Mouse (Mus musculus) common myeloid progenitor, adult 5-6 weeks (primary cell): ENCODE results near the gene Adgrl3. TPM values are rescaled to one million over a fixed set of nuclear protein-coding genes. Genes with fewer than 3 reads are reported as not detected.

ENCODE experiments used
- ATAC-seq: replicated peaks from 2 replicates; pipeline ENCODE4 v1.8.0; 2016; ENCODE audit warnings: low read depth, mild to moderate bottlenecking, moderate TSS enrichment, inconsistent platforms; ENCODE audit not compliant: poor library complexity, severe bottlenecking
- total RNA-seq: library from RNA; stranded (forward); fragments of 200-1000, 187-1606 nt; gene quantifications from 2 replicates; pipeline ENCODE4 v1.2.3, GENCODE M21; 2017

The Adgrl3 gene
- total RNA-seq, 1 experiment from 2014 or later = not detected

DNA sequence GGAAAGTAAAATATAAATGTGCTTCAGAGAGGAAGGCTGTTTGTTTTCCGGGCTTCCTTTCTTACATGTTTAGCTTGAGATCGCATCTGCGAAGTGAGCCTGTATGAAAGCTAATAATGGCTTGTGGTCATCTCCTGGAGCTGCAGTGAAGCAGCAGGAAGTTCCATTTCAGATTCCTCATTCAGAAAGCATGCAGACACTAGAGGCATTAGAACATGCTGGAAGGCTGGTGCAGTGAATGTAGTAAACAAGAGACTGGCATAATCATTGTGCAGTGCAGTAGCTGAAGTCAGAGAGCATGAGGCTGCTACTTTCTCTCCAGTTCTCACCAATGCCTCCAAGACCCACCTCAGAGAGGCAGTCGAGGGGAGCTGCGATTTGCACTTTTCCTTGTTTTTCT, 601.2 kb downstream of the Adgrl3 start:
- no peak for ATAC-seq

DNA sequence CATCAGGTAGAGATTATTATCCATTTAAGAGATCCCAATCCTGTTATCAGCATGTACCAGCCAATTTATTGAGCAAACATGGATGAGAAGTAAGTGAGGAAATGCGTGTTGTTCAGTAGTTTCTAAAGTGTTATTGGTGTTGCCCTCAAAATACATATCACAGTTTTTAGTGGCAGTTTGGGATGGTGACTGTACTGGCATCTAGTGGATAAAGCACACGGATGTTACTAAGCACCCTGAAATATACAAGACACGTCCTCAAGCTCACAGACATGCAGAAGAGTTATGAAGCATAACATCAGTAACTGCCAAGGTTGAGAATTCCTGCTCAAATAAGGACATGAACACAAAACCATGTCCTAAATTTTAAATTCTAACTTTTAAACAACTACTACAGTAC, 601.8 kb downstream of the Adgrl3 start:
- no peak for ATAC-seq

DNA sequence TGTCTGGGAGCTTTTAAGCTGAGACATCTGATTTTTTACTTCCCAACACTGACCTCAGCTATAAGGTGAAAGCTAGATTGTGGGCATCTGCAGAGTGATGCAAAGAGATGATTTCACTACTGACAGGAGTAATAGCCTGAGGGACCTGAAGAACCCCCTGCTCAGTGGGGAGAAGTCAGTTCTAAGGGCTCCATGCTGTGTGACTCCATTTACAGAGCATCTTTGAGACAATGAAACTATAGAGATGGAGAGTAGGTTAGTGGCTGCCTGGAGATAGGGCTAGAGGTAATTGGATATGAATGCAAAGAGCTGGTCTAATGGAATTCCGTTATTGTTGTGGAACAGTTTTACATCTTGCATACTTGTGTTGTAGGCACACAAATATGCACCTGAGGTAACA, 603.9 kb downstream of the Adgrl3 start:
- no peak for ATAC-seq

DNA sequence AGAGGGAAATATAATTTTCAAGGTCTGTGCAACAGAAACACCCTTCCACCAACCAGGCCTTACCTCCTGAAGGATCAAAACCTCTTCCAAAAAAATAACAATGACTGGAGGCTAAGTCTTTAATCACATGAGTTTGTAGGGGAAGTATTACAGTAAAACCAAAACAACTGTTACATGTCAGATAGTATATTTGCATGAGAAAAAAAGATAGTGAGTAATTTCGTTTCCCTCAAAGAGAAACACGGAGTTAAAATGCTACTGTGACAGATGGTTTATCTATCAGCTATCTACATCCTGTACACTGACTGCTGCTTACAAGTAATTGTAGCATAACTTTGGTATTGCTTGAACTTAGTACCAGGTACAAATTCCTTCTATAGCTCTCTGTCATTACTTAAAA, 616.2 kb downstream of the Adgrl3 start:
- ATAC-seq = no peak

DNA sequence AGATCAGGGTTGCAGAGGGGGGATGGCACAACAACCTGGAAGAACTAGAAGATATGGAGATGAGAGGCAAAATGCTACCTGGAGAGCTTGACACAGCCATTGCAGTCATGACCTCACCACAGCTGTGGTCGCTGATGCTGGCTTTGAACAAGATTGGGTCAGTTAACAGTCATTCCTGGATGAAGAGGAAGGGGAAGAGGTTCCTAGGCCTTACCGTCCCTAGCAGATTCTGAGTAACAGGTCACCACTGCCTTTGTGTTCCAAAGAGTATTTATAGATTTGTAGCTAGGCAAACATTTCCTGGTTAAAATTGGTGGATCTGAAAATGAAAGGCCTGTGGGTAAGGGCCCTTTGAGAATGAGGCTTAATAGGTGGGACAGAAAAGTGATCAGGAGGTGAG, 618.5 kb downstream of the Adgrl3 start:
- no peak for ATAC-seq

DNA sequence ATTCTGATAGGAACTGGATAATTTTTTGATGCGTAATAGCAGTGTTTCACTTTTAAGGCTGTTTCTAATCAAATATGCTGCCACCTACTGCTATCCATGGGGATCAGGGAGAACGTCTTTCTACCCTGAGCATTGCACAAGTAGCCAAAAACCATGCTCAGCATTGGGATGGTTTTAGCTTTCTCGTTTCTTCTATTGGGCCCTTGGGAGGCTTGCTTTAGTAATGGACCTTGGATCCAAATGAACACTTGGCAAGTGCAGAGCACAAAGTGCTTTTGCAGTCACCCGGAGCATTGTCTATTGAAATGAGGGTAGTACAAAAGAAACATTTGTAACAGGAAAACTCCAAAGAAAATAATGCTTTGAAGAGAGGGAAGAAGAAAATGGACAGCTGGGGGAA, 620.2 kb downstream of the Adgrl3 start:
- no peak for ATAC-seq

DNA sequence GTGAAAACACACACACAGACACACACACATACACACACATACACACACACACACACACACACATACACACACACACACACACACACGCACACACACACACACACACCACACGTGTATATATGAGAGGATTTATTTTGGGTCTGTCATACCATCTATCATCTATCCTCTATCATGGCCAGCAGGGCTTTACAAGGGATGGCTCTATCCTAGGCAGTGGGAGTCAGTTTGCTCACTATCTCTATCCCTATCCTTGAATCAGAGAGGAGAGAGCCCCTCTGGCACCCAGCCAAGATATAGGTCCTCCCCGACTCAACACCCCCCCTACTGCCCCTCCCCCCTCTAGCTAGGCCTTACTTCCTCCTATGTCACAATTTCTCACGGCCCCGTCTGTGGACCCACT, 625.6 kb downstream of the Adgrl3 start:
- ATAC-seq = no peak

DNA sequence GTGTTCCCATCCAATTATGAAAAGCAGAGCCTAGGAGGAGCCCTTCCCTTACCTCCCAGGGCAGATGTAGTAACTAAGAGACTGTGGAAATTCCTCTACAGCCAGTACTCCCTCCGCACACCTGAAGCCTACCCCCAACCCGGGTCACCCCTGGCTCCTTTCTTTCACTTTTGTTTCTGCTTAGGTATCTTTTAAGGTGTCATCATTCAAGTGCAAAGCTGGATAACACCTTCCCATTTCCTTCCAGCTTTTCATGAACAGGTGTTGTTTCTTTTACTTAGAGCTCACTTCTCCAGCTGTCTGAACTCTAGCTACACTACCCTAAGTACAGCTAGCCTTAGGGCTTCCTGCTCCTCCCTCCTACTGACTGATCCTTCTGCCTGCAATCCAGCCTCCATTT, 634.0 kb downstream of the Adgrl3 start:
- no peak for ATAC-seq

DNA sequence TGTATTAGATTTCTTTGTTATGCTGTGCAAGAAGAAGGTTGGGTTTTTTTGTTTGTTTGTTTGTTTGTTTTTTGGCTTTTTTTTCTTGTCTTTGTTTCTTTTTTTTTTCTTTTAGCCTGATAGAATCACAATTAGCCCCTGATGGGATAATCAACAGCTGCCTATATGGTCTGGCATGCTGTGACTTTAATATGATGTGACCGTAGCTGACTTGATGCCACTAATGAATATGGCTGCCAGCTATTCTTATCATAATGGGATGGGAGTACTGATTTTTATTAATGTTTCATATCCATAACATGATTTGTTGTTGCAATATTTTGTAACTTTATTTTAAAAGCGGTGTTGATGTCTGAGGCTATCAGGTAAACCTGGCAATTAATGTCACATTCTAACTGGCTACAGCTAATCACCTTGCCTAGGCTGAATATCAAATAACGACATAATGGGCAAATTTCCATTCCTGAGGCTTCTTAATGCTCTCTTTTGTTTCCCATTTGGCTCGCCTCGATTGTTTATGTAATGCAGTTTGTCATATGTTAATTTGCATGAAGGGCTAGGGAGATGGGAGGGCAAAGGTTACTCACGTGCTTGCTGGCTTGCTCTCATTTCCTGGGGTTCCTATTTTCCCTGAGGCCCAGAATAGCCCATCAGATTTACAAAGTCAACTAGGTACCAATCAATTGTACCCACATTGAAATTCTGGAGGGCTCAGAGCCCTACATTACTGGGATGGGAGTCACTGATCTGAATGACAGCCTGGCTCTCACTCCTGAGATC, 641.9 kb downstream of the Adgrl3 start:
- ATAC-seq = no peak

DNA sequence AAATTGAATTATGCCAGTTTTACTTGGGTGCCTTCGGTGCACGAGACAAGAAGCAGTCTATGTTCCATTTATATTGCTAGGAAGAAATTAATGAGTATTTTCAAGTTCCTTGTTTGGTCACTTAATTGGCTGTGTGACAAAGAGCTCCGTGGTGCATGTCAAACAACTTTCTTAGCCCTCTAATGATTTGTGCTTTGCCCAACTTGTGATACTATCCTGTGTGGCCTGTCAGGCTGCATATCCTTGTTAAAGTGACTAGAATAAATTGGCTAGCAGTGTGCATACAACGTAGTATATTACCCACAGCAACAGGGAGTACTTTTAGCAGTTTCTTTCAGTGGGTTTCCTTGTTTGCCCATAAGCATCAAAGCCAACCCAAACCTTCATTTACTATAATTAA, 651.1 kb downstream of the Adgrl3 start:
- ATAC-seq = no peak

DNA sequence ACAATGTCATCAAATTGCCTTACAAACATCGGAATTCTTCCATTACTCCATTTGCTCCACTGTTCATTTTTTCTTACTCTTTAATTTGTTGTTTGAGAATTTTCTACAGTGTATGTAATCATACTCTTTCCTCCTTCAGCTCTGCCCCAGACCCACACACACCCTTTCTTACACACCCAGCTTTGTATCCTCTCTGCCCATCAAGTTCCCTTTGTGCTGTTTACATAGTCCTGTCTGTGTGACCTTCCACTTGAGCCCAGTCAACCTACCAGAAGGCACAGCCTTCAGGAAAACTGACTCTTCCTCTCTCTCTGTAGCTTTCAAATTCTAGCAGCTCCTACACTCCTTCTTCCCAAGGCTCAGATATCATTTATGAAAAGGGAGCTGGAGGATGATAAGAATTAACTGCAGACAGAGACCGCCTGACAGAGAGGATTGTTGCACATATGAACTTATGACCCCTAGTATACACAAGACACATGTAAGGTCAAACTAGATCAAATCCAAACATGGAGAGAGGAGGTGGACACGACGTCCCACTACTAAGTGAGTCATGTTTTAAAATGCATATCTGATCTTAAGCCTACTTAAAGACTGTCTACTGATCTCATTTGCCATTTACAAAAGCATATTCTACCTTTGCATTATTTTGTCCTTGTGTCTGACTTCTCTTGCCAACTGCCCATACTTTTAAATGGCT, 654.5 kb downstream of the Adgrl3 start:
- no peak for ATAC-seq

DNA sequence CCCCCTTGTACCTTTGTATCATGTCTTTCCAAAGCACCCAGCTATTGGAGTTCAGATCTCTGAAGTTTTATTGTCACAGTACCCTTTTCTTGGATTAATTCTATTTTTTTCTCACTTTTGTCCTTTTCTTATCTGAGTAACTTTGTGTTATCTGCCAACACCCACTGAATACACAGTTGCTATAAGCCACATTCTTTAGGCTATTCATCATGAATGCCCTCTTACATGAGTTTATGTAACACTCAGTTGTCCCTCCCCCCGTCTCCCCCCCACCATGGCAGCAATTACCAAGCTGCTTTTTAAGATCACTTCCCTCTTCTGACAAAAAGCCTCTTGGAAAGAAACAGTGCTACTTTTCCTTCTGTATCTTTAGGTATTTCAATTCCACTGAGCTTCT, 655.0 kb downstream of the Adgrl3 start:
- no peak for ATAC-seq

DNA sequence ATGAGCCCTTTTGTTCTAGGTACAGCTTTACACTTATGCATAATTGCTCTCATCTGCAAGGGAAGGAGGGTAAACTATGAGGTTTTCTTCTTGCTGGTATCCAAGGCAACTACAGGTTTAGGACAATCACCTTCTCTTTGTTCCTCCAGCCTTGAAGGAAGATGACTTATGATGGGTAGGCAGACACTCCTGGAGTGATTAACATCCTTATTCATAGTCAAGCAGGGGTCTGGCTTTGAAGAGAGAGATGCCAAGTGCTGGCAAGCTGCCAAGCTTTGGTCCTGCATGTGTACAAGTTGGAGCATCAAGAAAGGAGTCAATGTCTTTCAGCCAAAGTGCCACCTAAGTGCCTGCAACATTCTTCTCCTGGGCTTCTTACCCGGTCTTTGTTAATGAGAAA, 657.0 kb downstream of the Adgrl3 start:
- no peak for ATAC-seq

DNA sequence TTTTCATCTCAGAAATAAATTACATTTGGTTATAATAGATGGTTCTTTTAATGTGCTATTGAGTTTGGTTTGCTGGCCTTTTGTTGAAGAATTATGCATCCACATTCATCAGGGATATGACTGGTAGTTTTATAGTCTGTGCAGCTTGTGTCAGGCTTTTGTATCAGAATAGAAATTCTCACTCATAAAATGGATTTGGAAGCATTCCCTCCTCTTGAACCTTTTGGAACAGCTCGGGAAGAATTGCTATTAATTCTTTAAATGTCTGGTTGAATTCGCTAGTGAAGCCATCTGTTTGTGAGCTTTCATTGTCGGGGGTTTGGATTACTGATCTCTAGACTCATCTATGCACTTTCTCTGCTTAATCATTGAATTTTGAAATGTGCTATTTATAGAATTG, 666.3 kb downstream of the Adgrl3 start:
- no peak for ATAC-seq

DNA sequence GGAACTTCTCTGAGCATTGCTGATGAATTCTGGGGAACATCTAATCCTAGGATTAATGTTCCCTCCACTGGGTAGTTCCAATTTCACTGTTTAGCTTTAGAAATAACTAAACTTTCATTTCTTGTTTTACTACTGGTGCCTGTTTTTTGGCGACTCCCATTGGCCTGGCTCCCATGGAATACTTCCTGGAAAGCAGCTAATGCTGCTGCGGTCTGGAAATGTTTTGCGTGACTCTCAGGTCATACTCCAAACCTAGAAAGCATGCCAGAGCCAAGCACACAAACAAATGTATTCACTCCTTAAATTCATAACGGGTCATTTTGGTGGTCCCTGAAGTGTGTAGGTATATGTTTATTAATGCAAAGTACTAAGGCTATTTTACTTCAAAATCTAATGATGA, 666.9 kb downstream of the Adgrl3 start:
- ATAC-seq = no peak

DNA sequence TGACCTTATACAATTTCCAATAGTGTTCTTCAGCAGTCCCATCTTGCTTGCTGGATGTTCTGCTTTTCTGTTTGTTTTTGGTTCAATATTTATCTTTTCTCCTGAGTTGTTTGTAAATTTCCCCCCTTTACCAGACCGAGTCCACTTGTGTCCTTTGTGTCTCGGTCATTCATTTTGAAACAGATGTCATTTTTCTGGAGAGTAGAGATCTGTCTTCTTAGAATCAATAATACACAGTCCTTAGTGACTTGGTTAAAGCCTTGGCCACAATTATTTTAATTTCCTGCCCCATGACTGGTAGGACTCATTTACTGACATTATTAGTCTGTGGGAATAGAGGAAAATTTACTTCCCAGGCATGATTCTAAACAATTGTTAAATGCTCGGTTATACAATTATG, 709.7 kb downstream of the Adgrl3 start:
- no peak for ATAC-seq

DNA sequence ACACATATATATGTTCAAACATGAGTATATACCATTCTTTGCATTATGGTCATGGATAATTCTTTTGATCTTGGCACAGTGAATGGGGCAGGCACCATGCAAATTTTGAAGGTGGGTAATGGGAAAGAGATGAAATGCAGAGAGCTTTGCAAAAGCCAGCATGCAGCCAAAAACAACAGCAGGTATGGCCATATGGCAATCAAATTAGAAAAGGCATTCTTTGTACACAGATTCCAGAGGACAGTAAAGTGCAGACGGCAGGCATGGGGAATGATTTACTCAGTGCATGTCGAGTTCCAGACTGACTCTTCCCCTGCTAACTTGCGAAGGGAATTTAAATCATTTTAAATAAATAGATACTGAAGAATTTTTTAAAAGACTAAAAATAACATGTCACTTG, 716.1 kb downstream of the Adgrl3 start:
- ATAC-seq = no peak

DNA sequence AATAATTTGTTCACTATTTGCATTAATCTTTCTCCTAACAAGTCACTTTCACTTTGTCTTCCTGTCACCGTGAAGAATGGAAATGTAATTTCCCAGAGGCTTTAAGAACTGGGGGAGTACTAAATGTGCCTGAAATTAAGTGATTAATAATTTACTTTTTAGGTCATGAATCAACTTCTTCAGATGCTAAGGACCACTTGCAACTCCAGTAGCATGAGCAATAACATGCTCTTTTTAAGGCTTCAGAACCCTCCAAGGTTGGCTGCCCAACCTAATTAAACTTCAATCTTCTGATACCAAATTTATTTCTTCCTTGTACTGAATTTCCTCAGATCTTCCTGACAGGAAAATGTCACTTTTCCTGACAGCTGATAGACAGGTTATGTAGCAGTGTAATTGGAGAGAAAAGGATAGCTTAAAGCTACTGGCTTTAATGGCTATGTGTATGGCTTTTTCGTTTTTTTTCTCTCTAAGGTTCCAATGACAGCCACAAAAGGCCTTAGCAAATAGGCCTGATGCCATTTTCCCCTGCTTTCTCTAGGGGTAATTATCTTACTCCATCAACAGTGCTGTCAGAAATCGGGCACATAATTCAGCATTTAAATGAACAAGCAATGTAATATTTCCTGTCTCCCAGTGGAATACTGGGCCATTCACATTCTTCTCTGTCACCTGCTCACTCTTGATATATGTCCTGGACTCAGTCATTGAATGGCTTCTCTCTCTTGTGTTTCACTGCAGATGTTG, 718.5 kb downstream of the Adgrl3 start:
- no peak for ATAC-seq

DNA sequence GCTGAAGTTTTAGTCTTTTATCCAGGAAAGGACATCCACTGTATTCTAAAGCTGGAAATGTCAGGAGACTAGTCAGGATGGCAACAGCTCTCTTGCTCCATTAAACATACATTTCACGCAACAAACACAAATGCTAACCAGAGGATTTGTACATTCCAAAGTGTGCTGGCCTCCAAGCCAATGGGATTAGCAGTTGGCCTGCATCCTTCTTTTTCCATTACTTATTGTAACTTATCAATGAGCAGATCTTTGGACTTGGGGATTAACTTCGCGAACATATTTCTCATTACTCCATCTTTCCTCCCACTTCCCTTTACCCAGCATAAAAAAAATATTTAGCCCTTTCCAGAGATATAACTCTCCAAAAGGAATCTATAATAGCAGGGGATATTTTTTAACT, 732.5 kb downstream of the Adgrl3 start:
- no peak for ATAC-seq

DNA sequence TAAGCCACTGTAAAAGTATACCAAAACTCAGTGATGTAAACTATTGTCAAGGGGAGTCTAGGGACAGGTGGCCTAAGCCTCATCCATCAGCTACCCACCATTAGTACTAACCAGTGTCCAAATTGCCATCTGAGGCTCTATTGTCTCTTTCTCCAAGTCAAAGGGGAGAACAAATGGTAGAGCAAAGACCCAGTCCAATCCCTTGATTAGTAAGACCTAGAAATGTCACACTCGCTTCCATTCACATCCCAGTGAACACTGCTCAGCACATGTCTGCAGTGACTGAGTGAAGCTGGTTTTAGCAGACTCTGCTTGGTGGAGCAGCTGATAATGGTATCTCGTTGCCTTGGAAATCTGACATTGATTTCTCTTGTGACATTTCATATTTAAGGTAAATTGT, 735.8 kb downstream of the Adgrl3 start:
- no peak for ATAC-seq

DNA sequence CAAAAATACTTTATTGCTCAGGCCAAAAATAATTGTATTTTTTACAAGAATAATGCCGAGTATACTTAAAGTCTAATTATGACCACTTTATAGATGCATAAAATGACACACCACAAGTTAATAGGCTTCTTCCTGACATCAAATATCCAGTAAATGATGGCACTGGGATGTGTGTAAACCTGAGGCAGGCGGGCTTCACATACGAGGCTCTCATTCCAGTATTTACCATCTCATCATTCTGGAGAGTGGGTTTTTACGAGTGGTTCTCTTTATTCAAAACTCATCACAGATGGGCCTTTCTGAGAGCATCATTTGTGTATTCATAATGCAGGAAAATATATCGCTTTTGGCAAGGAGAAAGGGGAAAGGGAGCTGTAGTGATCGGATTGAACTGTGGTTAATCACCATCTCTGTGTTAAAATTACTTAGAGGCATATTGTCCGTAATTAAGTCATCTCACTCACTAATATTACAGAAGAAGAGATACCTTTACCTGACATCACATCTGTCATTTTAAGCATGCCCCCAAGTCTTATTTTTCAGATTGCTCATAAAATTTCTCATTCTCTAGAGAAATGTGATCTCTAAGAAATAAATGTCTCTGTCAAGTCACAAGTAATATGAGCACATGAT, 737.3 kb downstream of the Adgrl3 start:
- no peak for ATAC-seq
